Mouse (Mus musculus): ENCODE measurements around the gene Smim12.

Gene Smim12

GRCm38 (mm10) chr4:127232028-127232427 lies 11.6 kb upstream of the Smim12 start:
- in situ Hi-C loops (cut with MboI; ENCODE audit: low pct_unique_long_range_greater_than_20kb in 1 of 2, low sequenced_read_pairs in 2 of 2, unreplicated experiment in 1 of 2), result no loop called here

DNA sequence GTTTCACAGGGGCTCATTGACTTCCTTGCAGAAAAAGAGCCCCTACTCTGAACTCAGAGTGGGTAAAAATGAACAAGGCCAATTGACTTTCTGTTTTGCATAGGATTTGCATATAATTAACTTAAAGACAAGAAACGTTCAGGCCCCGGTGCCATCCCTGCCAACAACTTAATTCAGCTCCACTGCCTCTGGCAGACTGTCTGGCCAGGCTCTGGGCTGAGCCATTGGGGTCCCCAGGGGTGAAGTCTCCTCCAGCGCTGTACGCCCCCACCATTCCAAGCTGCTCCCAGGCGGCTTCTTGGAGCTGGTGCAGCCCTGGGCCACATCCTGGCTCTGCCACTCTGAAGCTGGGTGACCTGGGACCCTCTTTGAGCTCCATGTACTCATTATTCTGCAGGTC lies 11.0 kb upstream of the Smim12 start:
- in situ Hi-C loops (cut with MboI; ENCODE audit: low pct_unique_long_range_greater_than_20kb in 1 of 2, low sequenced_read_pairs in 2 of 2, unreplicated experiment in 1 of 2), result no loop called here

DNA sequence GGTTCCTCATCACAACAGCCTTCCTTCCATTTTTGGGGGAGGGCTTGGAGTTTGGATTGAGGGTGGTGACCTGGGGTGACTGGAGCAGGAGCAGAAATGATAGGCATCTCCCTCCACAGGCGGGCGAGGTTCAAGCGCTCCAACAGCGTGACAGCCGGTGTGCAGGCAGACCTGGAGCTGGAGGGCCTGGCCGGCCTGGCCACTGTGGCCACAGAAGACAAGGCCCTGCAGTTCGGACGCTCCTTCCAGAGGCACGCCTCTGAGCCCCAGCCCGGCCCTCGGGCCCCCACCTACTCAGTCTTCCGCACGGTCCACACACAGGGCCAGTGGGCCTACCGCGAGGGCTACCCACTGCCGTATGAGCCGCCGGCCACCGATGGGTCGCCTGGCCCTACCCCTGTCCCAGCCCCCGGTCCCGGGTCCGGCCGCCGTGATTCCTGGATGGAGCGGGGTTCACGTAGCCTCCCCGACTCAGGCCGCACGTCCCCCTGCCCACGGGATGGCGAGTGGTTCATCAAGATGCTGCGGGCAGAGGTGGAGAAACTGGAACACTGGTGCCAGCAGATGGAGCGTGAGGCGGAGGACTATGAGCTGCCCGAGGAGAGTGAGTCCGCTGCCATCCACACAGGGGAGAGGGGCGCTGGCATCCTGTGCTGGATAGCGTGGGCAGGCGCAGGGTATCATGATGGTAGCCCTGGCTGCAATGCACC lies 10.0 kb upstream of the Smim12 start:
- in situ Hi-C loops (cut with MboI; ENCODE audit: low pct_unique_long_range_greater_than_20kb in 1 of 2, low sequenced_read_pairs in 2 of 2, unreplicated experiment in 1 of 2), result no loop called here

- in situ Hi-C loops (cut with MboI; ENCODE audit: low pct_unique_long_range_greater_than_20kb in 1 of 2, low sequenced_read_pairs in 2 of 2, unreplicated experiment in 1 of 2), result no loop called here
These were observed 7.7 kb upstream of the Smim12 start for GRCm38 (mm10) chr4:127235742-127236487.

DNA sequence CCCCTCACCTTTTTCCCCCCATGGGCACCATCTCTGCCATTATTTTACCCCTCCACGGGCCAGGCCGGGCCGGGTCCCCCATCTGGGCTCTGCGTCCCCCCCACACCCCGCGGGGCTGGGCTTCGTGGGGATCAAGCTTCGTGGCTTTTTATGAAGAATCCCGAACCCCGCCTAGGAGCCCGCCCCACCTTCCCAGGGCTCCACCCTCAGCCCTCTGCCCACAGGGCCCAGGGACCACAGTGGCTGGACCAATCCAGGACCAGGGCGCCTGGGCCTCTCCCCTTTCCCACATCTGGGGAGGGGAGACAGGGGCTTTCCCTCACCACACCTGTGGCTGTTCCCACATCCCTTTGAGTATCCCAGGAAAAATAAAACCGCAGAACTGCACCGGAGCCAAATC lies 7.0 kb upstream of the Smim12 start:
- in situ Hi-C loops (cut with MboI; ENCODE audit: low pct_unique_long_range_greater_than_20kb in 1 of 2, low sequenced_read_pairs in 2 of 2, unreplicated experiment in 1 of 2), result no loop called here

DNA sequence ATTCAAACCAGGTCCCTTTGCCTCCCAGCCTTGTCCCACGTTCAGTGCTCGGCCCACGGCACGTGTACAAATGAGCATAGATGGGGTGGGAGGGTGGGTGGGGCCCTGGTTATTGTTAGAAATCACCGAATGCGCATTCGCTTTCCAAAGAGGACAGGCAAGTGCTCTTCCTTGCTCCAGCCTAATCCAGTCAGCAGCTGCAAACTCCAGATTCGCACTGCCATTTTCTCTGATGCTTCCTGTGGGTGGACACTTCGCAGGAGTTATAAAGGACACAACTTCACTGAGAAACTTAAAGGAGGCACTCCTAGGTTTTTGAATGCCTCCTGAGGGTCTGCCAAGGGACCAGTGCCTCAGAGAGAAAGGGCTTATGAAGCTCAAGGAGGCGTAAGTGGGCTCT lies 6.3 kb upstream of the Smim12 start:
- in situ Hi-C loops (cut with MboI; ENCODE audit: low pct_unique_long_range_greater_than_20kb in 1 of 2, low sequenced_read_pairs in 2 of 2, unreplicated experiment in 1 of 2), result no loop called here

DNA sequence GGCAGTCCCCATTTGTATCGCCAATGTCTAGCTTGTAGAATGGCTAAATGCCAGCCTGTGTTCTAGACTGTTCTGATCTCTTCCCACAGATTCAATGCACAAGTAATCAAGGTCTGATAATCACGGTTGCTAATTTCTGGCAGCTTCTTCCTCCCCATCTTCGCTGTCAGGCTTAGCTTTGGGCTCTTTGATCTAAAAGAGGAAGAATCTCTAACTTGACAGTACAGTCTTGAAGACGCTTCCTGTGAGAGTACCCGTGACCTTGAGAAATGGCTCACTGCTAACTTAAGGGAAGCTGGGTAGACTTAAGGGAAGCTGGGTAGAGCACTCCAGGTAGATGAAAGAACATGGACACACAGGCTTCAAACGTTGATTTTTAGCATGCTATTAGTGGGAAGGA lies 888 bp upstream of the Smim12 start:
- in situ Hi-C loops (cut with MboI; ENCODE audit: low pct_unique_long_range_greater_than_20kb in 1 of 2, low sequenced_read_pairs in 2 of 2, unreplicated experiment in 1 of 2), result loop anchor here (5.0 to 10.0 kb wide), 2 partner anchors 88 to 90 kb away; no protein-coding TSS in a partner anchor

DNA sequence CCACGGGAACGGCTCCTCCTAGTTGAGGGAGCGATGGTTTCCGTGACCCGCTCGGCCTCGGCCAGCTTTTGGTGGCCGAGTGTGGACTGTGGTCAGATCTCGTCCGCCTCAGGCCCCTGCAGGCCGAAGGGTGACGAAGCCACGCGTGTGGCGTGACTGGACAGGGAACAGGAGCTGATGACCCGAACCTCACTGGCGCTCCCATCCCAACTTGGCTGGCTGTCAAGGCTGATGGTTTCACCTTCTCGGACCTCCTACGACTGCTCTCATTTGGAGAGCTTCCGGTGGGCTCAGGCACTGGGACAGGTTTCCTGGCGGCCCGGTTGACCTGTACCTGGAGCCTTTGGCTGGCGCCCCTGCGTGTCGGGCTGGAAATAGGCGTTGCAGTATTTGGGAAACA lies 369 bp downstream of the Smim12 start:
- in situ Hi-C loops (cut with MboI; ENCODE audit: low pct_unique_long_range_greater_than_20kb in 1 of 2, low sequenced_read_pairs in 2 of 2, unreplicated experiment in 1 of 2), result loop anchor here (5.0 to 10.0 kb wide), 2 partner anchors 89 to 92 kb away; no protein-coding TSS in a partner anchor

- in situ Hi-C loops (cut with MboI; ENCODE audit: low pct_unique_long_range_greater_than_20kb in 1 of 2, low sequenced_read_pairs in 2 of 2, unreplicated experiment in 1 of 2), result loop anchor here (10.0 kb wide), 3 partner anchors 55 to 115 kb away; no protein-coding TSS in a partner anchor
These were observed 6.2 kb downstream of the Smim12 start for GRCm38 (mm10) chr4:127249701-127250349.

DNA sequence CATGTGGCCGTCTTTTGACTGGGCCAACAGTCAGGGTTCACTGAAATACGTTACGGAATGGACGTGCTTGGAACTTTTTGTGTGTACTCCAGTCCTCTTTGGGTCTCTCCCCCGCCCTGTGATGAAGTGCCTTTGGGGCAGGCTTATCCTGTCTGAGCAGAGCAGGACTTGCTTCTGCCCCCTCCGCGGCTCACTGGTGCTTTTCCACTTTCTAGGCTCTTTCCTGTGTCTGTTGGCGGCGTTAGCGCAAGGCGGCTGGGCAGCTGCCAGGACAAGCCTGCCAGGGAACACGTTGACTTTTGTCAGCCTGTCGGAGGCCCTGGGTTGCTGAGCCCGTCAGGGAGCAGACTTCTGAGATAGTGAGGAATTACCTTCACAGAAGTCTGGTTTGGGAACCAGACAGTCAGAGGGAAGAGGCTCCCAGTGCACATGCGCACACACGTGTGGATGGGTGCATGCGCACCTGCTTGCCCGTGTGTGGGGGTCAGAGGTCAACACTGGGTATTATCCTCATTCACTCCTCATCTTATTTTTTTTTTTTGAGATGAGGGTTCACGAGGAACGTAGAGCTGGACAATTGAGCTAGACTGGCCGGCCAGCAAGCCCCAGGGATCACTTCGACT lies 8.5 kb downstream of the Smim12 start:
- in situ Hi-C loops (cut with MboI; ENCODE audit: low pct_unique_long_range_greater_than_20kb in 1 of 2, low sequenced_read_pairs in 2 of 2, unreplicated experiment in 1 of 2), result loop anchor here in 1 of 2 experiments (10.0 kb wide), 2 partner anchors 53 to 113 kb away; no protein-coding TSS in a partner anchor

DNA sequence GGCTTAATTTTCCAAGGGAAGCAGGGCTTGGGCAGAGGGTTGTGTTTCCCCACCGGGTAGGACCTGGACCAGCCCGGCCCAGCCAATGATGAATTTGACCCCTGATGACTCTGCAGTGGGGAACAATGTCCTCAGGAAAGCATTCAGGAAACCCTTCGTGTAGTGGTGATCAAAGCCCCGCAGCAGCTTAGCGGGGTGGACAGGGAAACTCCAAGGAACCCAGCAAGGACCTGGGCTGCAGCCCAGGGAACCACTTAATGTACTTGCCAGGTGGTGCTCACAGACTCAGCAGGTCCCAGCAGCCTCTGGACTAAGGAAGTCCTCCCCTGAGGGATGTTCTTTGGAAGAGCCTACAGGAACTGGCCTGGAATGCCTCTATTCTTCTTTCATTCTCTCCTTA lies 13.2 kb downstream of the Smim12 start:
- in situ Hi-C loops (cut with MboI; ENCODE audit: low pct_unique_long_range_greater_than_20kb in 1 of 2, low sequenced_read_pairs in 2 of 2, unreplicated experiment in 1 of 2), result loop anchor here (5.0 to 10.0 kb wide), 3 partner anchors 48 to 108 kb away; partner anchors contain the start of gene Gja4 (in 1 of the 2)

DNA sequence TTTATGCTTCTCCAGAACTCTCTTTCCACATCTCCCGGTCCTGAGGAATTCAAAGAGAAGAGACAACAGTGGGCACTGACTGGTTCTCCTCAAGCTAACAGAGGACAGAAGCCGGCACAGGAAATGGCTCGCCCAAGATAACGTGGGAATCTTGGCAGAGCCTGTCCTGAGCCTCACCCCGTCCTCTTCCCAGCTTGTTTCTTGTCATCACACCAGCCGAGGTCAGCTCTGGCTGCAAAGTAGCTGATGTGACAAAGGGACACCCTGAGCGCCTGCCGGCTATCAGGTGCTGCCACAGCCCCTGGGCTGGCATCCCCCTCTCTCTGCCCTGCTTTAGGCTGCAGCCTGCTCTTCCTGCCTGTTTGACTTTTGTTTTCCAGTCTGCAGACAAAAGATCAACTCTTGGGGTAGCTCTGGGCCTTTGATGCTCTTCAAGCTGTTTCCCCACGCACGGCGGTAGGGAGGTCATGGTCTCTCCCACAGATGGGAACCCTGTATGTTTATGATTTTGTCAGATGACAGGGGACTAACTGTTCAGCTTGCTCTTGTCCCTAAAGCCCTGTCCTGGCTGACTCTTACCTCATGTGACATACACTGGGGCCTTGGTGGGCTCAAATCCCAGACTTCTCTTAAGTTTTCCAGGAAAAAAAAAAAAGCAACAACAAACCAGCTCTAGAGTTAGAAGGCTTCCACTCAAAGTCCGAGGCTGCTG lies 14.8 kb downstream of the Smim12 start:
- in situ Hi-C loops (cut with MboI; ENCODE audit: low pct_unique_long_range_greater_than_20kb in 1 of 2, low sequenced_read_pairs in 2 of 2, unreplicated experiment in 1 of 2), result loop anchor here (5.0 to 10.0 kb wide), 3 partner anchors 46 to 106 kb away; partner anchors contain the start of gene Gja4 (in 1 of the 2)

GRCm38 (mm10) chr4:127261601-127262000 lies 18.0 kb downstream of the Smim12 start:
- in situ Hi-C loops (cut with MboI; ENCODE audit: low pct_unique_long_range_greater_than_20kb in 1 of 2, low sequenced_read_pairs in 2 of 2, unreplicated experiment in 1 of 2), result no loop called here

DNA sequence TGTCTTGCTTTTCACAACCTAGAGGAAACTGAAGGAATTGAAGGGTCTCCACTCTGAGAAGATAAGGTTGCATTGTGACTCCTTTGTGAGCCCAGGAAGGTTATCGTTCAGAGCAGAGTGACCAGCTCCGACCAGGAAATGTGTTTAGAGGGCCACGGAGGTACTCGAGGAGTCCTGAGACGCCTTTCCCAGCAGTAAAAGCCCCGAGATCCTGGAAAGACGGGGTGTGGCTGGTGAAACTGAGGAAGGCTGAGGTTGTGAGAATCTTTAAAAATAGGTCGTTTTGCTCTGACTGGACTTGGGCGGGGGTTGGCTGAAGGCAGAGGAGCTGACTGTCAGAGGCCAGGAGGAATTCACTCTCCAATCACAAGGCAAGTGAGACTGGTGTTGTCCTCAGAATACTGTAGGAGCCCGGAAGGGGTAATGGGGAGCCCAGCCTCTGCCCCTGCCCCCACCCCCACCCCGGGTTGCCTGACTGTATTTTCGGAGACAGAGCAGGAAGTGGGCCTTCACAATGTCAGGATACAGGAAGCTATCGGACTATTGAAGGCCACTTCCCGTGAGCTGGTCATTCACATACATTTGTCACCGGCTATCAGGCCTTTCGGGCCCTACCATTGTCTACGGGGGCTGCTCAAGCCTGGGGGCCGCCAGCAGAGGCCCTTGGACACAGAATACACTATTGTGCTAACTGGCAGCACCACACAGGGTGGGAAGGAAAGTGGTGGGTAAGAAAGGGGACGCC lies 20.0 kb downstream of the Smim12 start:
- in situ Hi-C loops (cut with MboI; ENCODE audit: low pct_unique_long_range_greater_than_20kb in 1 of 2, low sequenced_read_pairs in 2 of 2, unreplicated experiment in 1 of 2), result no loop called here

DNA sequence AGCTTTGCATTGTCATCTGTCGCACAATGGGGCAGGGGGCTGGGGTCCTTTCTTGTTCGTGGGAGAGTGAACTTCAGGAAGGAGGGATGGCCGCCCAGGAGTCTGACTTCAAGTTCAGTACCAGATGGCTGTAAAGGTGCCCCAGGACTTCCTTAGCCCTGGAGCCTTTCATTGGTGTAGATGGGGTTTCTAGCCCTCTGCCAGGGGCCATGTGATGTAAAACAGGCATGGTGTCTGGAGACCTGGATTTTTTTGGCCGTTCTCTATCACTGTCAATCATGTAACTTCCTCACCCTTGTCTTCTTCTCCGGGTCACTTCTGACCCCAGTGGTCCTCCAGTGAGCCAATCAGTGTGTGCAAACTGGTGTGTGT lies 20.6 kb downstream of the Smim12 start:
- in situ Hi-C loops (cut with MboI; ENCODE audit: low pct_unique_long_range_greater_than_20kb in 1 of 2, low sequenced_read_pairs in 2 of 2, unreplicated experiment in 1 of 2), result no loop called here

- in situ Hi-C loops (cut with MboI; ENCODE audit: low pct_unique_long_range_greater_than_20kb in 1 of 2, low sequenced_read_pairs in 2 of 2, unreplicated experiment in 1 of 2), result no loop called here
These were observed 34.9 kb downstream of the Smim12 start for GRCm38 (mm10) chr4:127278451-127279001.

- in situ Hi-C loops (cut with MboI; ENCODE audit: low pct_unique_long_range_greater_than_20kb in 1 of 2, low sequenced_read_pairs in 2 of 2, unreplicated experiment in 1 of 2), result no loop called here
These were observed 35.7 kb downstream of the Smim12 start for GRCm38 (mm10) chr4:127279241-127279640.
